Mouse (Mus musculus): ENCODE results near the gene Lypd8. TPM values are rescaled to one million over a fixed set of nuclear protein-coding genes. Genes with fewer than 3 reads are reported as not detected.

Lypd8 gene
- polyA plus RNA-seq, 1 experiment from 2014 or later = 0.35 TPM

DNA sequence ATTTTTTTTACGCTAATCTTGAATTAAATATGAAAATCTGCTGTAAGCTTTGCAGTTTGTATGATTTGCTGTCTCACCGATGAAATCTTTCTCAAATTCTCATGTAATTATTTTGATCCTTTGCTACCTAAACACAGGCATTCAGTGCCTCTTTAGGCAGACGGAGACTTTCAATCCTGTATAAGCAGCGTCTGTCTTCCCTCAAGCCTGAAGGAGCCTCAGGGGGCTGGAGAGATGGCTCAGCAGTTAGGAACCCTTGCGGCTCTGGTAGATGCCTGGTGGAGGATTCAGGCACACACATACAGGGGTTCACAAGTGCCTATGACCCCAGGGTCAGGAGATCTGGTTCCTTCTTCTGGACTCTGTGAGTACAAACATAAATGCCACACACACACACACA, 21.8 kb downstream of the Lypd8 start:
- H3K27me3 ChIP-seq = no peaks in the 10 kb centered on the region
- no peaks in the 10 kb centered on the region for H3K4me1 ChIP-seq
- 41% methylated on average over 5 of the region's 5 CpGs for WGBS
- H3K36me3 ChIP-seq = no peaks in the 10 kb centered on the region
- H3K4me2 ChIP-seq (replicated peaks) = no peak overlapping the region
- H3K9me3 ChIP-seq (replicated peaks) = no peaks in the 10 kb centered on the region
- H3K9ac ChIP-seq = no peak overlapping the region
- no peak for ATAC-seq (ENCODE audit: insufficient number of reproducible peaks, low FRiP score, low TSS enrichment, low read depth)
- H3K27ac ChIP-seq (replicated peaks) = no peak overlapping the region
- no peak overlapping the region for H3K4me3 ChIP-seq (replicated peaks)

DNA sequence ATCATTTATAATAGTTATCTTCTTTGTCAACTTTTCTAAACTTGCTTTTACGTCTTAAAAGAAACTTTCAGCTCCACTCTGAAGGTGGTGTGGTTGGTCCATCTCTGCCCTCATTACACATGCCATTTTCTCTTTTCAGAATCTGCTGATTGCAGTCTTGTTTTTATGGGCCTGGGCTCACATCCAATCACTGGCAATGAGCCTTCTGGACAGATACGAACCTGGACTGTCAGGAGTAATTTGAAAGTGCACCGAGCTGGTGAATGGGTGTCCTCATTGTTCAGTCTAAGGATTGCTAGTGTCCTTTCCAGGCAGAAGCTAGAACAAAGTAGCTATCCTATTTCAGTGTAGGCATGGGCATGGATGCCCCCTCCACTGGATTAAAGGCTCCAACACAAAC, 29.2 kb downstream of the Lypd8 start:
- no peaks in the 10 kb centered on the region for H3K9me3 ChIP-seq (replicated peaks)
- WGBS = 70% methylated on average over 3 of the region's 3 CpGs
- no peaks in the 10 kb centered on the region for H3K36me3 ChIP-seq
- ATAC-seq (ENCODE audit: insufficient number of reproducible peaks, low FRiP score, low TSS enrichment, low read depth) = no peak
- no peak overlapping the region for H3K27ac ChIP-seq (replicated peaks)
- no peak overlapping the region for H3K9ac ChIP-seq
- H3K4me3 ChIP-seq (replicated peaks) = no peak overlapping the region
- no peak overlapping the region for H3K4me2 ChIP-seq (replicated peaks)
- no peaks in the 10 kb centered on the region for H3K27me3 ChIP-seq
- no peaks in the 10 kb centered on the region for H3K4me1 ChIP-seq

DNA sequence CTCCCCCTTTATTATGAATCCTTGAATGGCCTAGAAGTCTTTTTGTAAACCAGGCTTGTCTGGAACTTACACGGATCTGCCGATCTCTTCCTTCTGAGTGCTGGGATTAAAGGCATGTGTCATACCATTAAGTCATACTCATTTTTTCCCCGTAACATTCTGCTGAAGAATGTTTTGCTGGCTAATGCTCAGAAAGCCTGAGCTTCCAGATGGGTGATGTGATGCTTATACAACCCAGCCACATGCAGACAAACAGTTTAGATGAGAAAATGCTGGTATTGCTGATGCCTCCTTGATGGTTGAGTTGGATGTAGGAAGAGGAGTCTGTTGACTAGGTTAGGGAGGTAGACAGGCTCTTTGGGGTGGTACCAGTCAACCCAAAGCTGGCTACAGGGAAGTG, 39.5 kb downstream of the Lypd8 start:
- Histone ChIP-seq H3K4me1 (no peaks in the 10 kb centered on the region), H3K4me3 (replicated peaks) (no peak overlapping the region), H3K9me3 (replicated peaks) (no peaks in the 10 kb centered on the region), H3K27me3 (no peaks in the 10 kb centered on the region), H3K9ac (no peak overlapping the region), H3K4me2 (replicated peaks) (no peak overlapping the region), H3K36me3 (no peaks in the 10 kb centered on the region), H3K27ac (replicated peaks) (no peak overlapping the region)
- ATAC-seq (ENCODE audit: insufficient number of reproducible peaks, low FRiP score, low TSS enrichment, low read depth) = no peak
- 52% methylated on average over 3 of the region's 3 CpGs for WGBS

DNA sequence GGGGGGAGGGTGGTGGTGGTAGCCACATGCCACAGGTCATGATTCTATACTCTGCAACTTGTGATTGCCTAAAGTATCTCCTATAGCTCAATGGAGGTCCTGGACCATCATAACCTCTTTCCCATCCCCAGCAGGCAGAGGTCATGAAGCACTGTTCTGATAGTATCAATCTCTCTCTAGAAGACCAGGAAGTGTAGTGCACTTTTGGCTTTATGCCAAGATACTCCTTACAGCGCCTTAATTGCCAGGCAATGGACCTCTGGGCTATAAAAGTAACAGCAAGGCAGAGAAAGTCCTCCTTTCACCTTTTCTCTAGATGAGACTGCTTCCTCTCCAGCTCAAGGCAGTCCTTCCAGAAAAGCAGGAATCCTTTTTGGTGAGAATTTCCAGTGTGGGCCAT, 42.0 kb downstream of the Lypd8 start, which contains the start of gene 1810065E05Rik:
TSS of gene 1810065E05Rik (plus strand) at position 297 of the 400 bp plus-strand sequence.
- Histone ChIP-seq H3K27ac (replicated peaks) (no peak within 1 kb of the TSS), H3K4me1 (no peaks in the 10 kb centered on the region), H3K4me3 (replicated peaks) (no peak within 1 kb of the TSS), H3K27me3 (no peaks in the 10 kb centered on the region), H3K36me3 (no peaks in the 10 kb centered on the region), H3K9ac (no peak within 1 kb of the TSS), H3K9me3 (replicated peaks) (no peaks in the 10 kb centered on the region), H3K4me2 (replicated peaks) (no peak within 1 kb of the TSS)
- no peak for ATAC-seq (ENCODE audit: insufficient number of reproducible peaks, low FRiP score, low TSS enrichment, low read depth)
- WGBS = 69% methylated on average over 1 of the region's 1 CpGs

GRCm38 (mm10) chr11:58432259-58432658, 53.4 kb downstream of the Lypd8 start, which contains the start of gene Gm12253:
TSS of gene Gm12253 (plus strand) at chr11:58432559.
- Histone ChIP-seq H3K36me3 (no peaks in the 10 kb centered on the region), H3K27me3 (no peaks in the 10 kb centered on the region), H3K4me1 (no peaks in the 10 kb centered on the region), H3K4me2 (replicated peaks) (no peak within 1 kb of the TSS), H3K4me3 (replicated peaks) (no peak within 1 kb of the TSS), H3K9me3 (replicated peaks) (no peaks in the 10 kb centered on the region), H3K27ac (replicated peaks) (no peak within 1 kb of the TSS), H3K9ac (no peak within 1 kb of the TSS)
- 86% methylated on average over 3 of the region's 3 CpGs for WGBS
- ATAC-seq (ENCODE audit: insufficient number of reproducible peaks, low FRiP score, low TSS enrichment, low read depth) = no peak

GRCm38 (mm10) chr11:58437866-58438265, 59.0 kb downstream of the Lypd8 start:
- no peaks in the 10 kb centered on the region for H3K36me3 ChIP-seq
- no peak for ATAC-seq (ENCODE audit: insufficient number of reproducible peaks, low FRiP score, low TSS enrichment, low read depth)
- WGBS = 40% methylated on average over 5 of the region's 5 CpGs
- no peaks in the 10 kb centered on the region for H3K27me3 ChIP-seq
- H3K4me3 ChIP-seq (replicated peaks) = no peak overlapping the region
- no peaks in the 10 kb centered on the region for H3K9me3 ChIP-seq (replicated peaks)
- H3K9ac ChIP-seq = no peak overlapping the region
- H3K4me1 ChIP-seq = no peaks in the 10 kb centered on the region
- no peak overlapping the region for H3K4me2 ChIP-seq (replicated peaks)
- H3K27ac ChIP-seq (replicated peaks) = no peak overlapping the region

Other genes starting within 250 kb of the Lypd8 start
- gene Gemin5, start 210.5 kb upstream of the Lypd8 start, polyA plus RNA-seq (2015; fragmentation: Nextera tagmentation; extraction: Ambion mirVana) = 16.1 and 16.6 TPM in 2 replicates
- 107 and 115 TPM in 2 replicates for gene Mrpl22, start 207.4 kb upstream of the Lypd8 start, polyA plus RNA-seq (2015; fragmentation: Nextera tagmentation; extraction: Ambion mirVana)
- 8.5 and 9.0 TPM in 2 replicates for gene Igtp, start 179.5 kb upstream of the Lypd8 start, polyA plus RNA-seq (2015; fragmentation: Nextera tagmentation; extraction: Ambion mirVana)
- 3.6 and 4.7 TPM in 2 replicates for gene Irgm2, start 179.4 kb upstream of the Lypd8 start, polyA plus RNA-seq (2015; fragmentation: Nextera tagmentation; extraction: Ambion mirVana)
- gene 4930438A08Rik, start 104.2 kb upstream of the Lypd8 start, polyA plus RNA-seq (2015; fragmentation: Nextera tagmentation; extraction: Ambion mirVana) = 2.0 and 2.4 TPM in 2 replicates
- gene Zfp692, start 72.0 kb upstream of the Lypd8 start, polyA plus RNA-seq (2015; fragmentation: Nextera tagmentation; extraction: Ambion mirVana) = 33.1 and 37.1 TPM in 2 replicates
- 39.6 and 41.0 TPM in 2 replicates for gene Zfp672, start 48.7 kb upstream of the Lypd8 start, polyA plus RNA-seq (2015; fragmentation: Nextera tagmentation; extraction: Ambion mirVana)
- gene Sh3bp5l, start 48.3 kb upstream of the Lypd8 start, polyA plus RNA-seq (2015; fragmentation: Nextera tagmentation; extraction: Ambion mirVana) = 34.0 and 38.7 TPM in 2 replicates
- gene 1810065E05Rik, start 42.1 kb downstream of the Lypd8 start, polyA plus RNA-seq (2015; fragmentation: Nextera tagmentation; extraction: Ambion mirVana) = not detected in 2 replicates
- gene Gm12253, start 53.5 kb downstream of the Lypd8 start, polyA plus RNA-seq (2015; fragmentation: Nextera tagmentation; extraction: Ambion mirVana) = not detected in 2 replicates
- gene Lypd9, start 73.9 kb downstream of the Lypd8 start, polyA plus RNA-seq (2015; fragmentation: Nextera tagmentation; extraction: Ambion mirVana) = not detected in 2 replicates
- gene Olfr30, start 83.2 kb downstream of the Lypd8 start, polyA plus RNA-seq (2015; fragmentation: Nextera tagmentation; extraction: Ambion mirVana) = 0.24 and 0.29 TPM in 2 replicates
- 0.11 and 0.31 TPM in 2 replicates for gene Olfr332, start 113.5 kb downstream of the Lypd8 start, polyA plus RNA-seq (2015; fragmentation: Nextera tagmentation; extraction: Ambion mirVana)
- not detected in 2 replicates for gene Olfr331, start 123.5 kb downstream of the Lypd8 start, polyA plus RNA-seq (2015; fragmentation: Nextera tagmentation; extraction: Ambion mirVana)
- 0.14 and 0.36 TPM in 2 replicates for gene Olfr330, start 155.8 kb downstream of the Lypd8 start, polyA plus RNA-seq (2015; fragmentation: Nextera tagmentation; extraction: Ambion mirVana)
- 0.16 TPM in 1 of 2 replicates, not detected in the other for gene Olfr329-ps, start 167.4 kb downstream of the Lypd8 start, polyA plus RNA-seq (2015; fragmentation: Nextera tagmentation; extraction: Ambion mirVana)
- 0.08 TPM in 1 of 2 replicates, not detected in the other for gene Olfr328, start 176.6 kb downstream of the Lypd8 start, polyA plus RNA-seq (2015; fragmentation: Nextera tagmentation; extraction: Ambion mirVana)
- gene Olfr224, start 191.5 kb downstream of the Lypd8 start, polyA plus RNA-seq (2015; fragmentation: Nextera tagmentation; extraction: Ambion mirVana) = 0.12 TPM in 1 of 2 replicates, not detected in the other
- gene Olfr325, start 198.7 kb downstream of the Lypd8 start, polyA plus RNA-seq (2015; fragmentation: Nextera tagmentation; extraction: Ambion mirVana) = not detected in 2 replicates
- gene Olfr324, start 216.1 kb downstream of the Lypd8 start, polyA plus RNA-seq (2015; fragmentation: Nextera tagmentation; extraction: Ambion mirVana) = not detected in 2 replicates
- gene 2210407C18Rik, start 237.0 kb downstream of the Lypd8 start, polyA plus RNA-seq (2015; fragmentation: Nextera tagmentation; extraction: Ambion mirVana) = not detected in 2 replicates